Mouse (Mus musculus): Measurements from ENCODE around the gene Llgl2.

DNA sequence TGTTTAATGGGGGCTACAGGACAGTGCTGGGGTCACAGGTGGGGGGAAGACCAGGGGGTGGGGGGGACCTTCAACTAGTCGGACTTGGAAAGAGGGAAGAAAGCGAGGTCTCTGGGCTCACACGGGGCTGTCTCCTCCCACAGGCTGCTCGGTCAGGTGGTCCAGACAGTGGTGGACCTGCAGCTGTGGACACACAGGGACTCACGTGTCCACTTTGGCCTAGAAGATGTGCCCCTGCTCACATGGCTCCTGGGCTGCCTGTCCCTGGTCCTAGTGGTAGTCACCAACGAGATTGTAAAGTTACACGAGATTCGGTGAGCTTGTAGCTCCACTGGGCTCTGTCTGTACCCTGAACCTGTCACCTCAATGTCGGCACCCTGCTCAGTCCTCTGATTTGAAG is 26.2 kb upstream of the Llgl2 start:
- TF ChIP-seq CTCF (IDR thresholded peaks at IDR 0.05; ENCODE audit: low read depth) (no peak), EP300 (IDR thresholded peaks at IDR 0.05; ENCODE audit: low read depth) (no peak)
